Mouse (Mus musculus): ENCODE results near the gene Dmac2. TPM values are rescaled to one million over a fixed set of nuclear protein-coding genes. Genes with fewer than 3 reads are reported as not detected.

Gene Dmac2
- polyA plus RNA-seq, 2 experiments from 2014 or later: 36.4 to 42.7 TPM

DNA sequence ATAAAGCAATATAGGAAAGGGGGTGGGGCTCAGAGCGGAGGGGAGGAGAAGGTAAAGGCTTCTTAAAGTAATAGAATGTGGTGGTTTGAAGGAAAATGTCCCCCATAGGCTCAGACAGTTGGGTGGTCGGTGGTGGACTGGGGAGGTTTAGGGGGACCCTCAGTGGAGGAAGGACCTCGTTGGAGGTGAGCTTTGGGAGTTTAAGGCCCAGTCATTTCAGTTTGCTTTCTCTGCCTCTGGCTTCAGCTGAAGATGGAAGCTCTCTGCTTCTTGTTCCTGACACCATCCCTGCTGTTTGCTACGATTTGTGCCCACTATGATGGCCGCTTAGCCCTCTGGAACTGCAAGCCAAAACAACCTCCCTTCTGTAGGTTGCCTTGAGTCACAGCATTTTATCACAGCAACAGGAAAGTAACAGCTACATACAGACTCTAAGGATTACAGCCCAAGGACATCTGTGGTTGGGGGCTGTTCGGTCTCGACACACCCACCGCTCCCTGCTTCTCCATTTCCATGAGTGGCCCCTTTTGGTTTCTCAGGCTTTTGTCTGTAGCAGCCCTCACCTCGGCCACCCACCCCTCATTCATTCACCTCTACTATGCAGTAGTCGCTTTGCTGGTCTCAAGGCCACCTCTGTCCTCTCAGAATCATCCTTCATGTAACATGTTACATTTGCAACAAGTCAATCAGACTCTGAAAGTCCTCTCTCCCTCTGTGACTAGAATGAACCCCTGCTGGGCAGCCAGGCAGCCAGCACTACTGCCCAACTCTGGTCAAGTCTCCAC lies 1.6 kb upstream of the Dmac2 start:
- ATAC-seq: no peak

DNA sequence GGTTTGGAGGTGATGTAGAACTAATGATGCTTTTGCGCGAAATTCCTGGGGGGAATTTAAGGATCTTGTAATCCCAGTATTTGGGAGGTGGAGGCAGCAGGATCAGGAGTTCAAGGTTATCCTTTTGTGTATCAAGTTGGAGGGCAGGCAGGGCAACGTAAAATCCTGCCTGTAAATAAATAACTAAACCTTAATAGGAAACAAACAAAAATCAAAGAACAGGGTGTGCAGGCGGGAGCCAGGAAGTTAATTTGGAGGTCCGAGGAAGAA lies 443 bp downstream of the Dmac2 start:
- no peak for ATAC-seq

DNA sequence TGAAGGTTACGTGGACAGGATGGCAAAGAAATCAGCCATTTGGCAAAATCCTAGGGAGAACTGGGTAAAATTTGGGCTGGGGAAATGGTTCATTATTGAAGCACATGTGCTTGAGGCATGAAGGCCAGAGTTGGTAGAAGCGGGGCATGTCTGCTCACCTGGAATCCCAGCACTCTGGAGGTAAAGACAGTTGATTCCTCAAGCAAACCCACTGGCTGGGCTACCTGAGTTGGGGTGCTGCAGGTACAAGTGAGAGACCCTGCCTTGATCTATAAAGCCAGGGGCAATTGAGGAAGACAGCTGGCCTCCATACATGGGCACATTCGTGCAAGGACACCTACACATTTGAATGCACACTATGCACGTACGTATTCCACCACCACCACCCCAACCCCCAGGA lies 887 bp downstream of the Dmac2 start:
- ATAC-seq: no peak

DNA sequence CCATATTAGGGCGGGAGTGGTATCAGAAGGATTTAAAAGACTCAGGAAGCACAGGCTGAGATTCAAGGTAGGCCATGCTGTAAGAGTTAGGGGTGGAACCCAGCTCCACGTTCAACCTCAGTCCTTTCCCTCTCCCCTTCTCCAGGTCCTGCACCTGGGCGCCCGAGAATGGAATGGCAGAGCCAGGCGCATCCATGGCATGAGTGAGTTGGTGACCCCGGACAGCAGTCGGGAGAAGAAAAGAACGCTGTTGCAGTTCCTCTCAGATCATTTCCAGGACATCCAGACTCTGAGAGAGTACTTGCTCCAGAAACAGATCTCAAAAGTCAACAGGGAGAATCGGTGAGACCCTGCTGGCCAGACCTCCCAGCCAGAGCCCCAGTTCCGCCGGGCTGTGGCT lies 1.5 kb downstream of the Dmac2 start:
- no peak for ATAC-seq

DNA sequence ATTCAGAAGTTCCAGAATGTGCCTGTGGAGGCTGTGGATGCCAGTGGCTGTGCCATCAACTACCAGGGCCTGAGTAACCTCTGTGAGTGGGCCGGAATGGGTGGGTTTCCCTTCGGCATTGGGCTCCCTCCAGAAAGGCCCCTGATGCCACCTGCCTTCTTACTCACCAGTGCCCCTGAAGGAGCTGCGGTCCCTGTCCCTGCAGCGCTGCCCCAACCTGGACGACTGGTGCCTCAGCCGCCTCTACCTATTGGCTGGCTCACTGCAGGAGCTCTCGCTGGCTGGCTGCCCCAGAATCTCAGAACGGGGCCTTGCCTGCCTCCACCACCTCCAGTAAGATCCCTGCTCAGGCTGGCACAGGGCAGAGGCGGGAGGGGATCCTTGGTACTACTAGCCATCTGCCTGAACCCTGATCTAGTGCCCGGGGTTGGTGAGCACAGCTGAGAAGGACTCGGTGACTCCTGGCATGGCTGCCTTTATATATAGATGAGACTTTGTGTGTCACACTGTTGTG lies 4.7 kb downstream of the Dmac2 start:
- no peak for ATAC-seq

DNA sequence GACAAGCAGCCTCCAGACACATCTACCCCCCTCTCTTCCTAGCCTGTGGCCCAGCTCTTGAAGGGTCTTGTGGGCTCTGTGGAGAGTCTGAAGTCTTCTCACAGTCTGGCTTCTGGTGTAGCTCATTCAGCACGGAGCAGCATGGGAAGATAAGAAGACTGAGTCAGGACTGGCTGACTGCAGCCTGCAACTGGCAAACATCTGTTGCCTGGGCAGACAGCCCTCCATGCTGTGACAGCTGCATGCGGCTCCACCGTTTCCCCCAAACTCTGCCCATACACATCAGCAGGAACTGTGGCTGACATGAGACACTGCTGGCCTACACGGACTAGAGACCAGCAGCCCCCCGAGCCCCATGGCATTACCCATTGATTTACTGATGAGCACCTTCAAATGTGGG lies 5.6 kb downstream of the Dmac2 start:
- ATAC-seq: no peak

- no peak for ATAC-seq
These were observed 6.5 kb downstream of the Dmac2 start for GRCm38 (mm10) chr7:25625594-25626250.

GRCm38 (mm10) chr7:25626509-25627430 lies 7.6 kb downstream of the Dmac2 start, which contains the start of gene B3gnt8:
Gene B3gnt8 (plus strand): TSS chr7:25626654.
- ATAC-seq: no peak

GRCm38 (mm10) chr7:25627431-25628322 lies 8.5 kb downstream of the Dmac2 start:
- no peak for ATAC-seq

GRCm38 (mm10) chr7:25628323-25628620 lies 9.1 kb downstream of the Dmac2 start:
- no peak for ATAC-seq

- ATAC-seq: no peak
These were observed 13.5 kb downstream of the Dmac2 start for GRCm38 (mm10) chr7:25632679-25633078.

GRCm38 (mm10) chr7:25636373-25636772 lies 17.2 kb downstream of the Dmac2 start:
- ATAC-seq: no peak

- ATAC-seq: no peak
These were observed 17.9 kb downstream of the Dmac2 start for GRCm38 (mm10) chr7:25637099-25637498.

DNA sequence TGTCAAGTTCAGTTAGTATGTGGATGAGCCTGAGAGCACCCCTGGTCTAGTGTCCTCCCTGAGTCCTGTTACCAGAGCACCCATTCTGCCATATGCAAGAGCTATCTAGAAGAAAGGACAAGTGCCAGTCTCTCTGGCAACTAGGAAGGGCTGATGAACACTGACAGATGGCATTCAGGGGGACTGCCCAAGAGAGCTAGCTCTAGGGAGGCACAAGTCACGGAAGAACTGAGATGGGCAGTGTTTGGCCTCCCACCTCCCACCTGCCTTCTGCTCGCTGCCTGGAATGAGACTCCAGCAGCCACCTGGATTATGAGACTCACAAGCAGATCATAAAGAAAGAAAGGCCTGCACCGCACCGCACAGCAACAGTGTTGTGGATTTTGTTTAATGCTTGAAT lies 20.5 kb downstream of the Dmac2 start:
- no peak for ATAC-seq

GRCm38 (mm10) chr7:25644136-25644535 lies 24.9 kb downstream of the Dmac2 start:
- ATAC-seq: no peak

DNA sequence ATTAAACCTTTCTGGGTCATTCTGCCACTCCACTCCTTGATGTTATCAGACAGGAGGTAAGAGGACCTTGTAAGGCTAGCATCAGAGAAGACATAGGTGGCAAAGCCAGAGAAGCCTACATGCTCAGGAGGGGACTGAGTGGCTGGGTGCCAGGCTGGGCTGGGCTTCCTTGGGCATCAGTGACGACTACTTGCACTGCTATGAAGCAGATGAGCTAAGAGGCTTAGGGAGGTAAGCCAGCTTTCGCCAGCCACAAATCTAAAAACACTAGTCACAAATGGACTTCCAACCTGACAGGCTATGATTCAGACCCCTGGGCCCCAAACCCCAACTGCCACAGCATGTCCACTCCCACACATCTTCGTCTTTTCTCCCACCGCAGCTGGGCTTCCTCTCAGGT lies 25.4 kb downstream of the Dmac2 start:
- ATAC-seq: no peak

DNA sequence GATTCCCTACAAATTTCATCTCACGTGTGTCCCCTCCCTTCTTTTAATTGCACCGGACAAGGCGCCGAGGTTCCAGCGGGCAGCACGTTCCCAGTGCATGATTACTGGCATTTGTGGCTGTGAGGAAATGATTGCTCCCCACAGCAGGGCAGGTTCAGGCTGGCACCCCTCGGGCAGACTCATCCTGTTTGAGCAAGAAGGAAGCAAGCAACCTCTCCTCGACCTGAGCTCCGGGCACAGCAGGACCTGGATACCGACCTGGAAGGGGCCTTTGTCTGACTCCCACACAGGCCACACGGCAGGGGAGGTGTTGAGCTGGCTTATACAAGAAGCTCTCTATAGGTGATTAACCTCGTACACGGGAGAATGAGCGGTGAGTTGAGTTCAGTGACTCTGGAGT lies 25.9 kb downstream of the Dmac2 start:
- ATAC-seq: no peak

DNA sequence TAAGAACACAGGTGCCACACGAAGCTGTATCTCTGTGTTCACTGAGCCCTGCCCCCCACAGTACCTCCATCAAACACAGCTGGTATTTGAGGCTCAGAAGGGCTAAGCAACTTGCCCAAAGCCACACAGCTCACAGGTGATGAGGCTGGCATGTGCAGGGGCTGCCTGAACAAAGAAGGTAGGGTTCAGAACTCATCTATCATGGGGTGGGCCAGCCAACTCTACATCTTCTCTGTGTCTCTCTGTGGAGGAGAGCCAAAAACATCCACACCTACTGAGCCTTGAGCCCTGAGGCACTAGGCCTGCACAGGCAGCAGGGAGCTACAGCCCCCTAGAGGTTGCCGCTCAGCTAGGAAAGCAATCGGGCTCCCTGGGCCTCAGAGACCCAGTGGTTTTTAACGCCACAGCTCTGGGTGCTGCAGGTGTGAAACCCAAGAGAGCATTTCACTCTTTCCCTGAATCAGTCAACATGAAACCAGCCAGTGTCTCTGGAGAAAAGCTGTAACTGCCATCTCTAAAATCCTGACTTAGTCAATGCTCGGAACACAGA lies 28.4 kb downstream of the Dmac2 start:
- ATAC-seq: peak; percentile 54

GRCm38 (mm10) chr7:25649839-25650238 lies 30.6 kb downstream of the Dmac2 start:
- no peak for ATAC-seq

DNA sequence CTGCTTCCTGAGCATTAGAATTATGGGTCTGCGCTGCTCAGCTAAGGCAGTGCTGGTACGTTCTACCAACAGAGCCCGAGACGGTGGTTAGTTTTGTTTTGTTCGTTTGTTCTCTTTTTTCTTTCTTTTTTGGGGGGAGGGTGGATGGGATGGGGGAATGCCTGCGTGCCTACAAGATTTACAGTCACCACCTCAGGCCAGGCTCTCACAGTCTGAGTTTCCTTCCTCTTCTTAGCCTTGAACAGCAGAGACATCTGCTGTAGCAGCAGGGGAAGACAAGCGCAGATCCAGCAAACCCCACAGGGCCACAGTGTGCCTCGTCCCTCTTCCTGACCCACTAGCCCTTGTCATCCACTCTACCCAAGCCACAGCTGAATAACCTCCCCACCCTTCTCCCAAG lies 32.1 kb downstream of the Dmac2 start:
- no peak for ATAC-seq

- ATAC-seq: no peak
These were observed 33.1 kb downstream of the Dmac2 start for GRCm38 (mm10) chr7:25652244-25652759.
